Mouse (Mus musculus) right cerebral cortex, postnatal 36 days (tissue): ENCODE data around the gene M1ap.

Source experiments
- DNase-seq, 2 experiments: peaks; one replicate each; pipeline ENCODE4 v3.0.0; 2022; ENCODE audit warnings: low spot score in 2 of 2, mixed read lengths in 1 of 2

Gene M1ap

GRCm38 (mm10) chr6:82934616-82935230 is 12.0 kb upstream of the M1ap start:
- no peak for DNase-seq

GRCm38 (mm10) chr6:82939167-82939912 is 7.4 kb upstream of the M1ap start, which contains the start of gene Sema4f:
Gene Sema4f, minus strand, starts transcription at chr6:82939769.
- DNase-seq = peak; percentile 73 to 82

GRCm38 (mm10) chr6:82940765-82941164 is 5.9 kb upstream of the M1ap start:
- DNase-seq = no peak

GRCm38 (mm10) chr6:82945750-82946149 is 952 bp upstream of the M1ap start:
- no peak for DNase-seq

- DNase-seq = no peak
Measured at GRCm38 (mm10) chr6:82956553-82957251, 10.0 kb downstream of the M1ap start.

- no peak for DNase-seq
Measured at GRCm38 (mm10) chr6:82961664-82962063, 15.0 kb downstream of the M1ap start.

- no peak for DNase-seq
Measured at GRCm38 (mm10) chr6:82969249-82970084, 22.8 kb downstream of the M1ap start.

- DNase-seq = no peak
Measured at GRCm38 (mm10) chr6:82971031-82971430, 24.3 kb downstream of the M1ap start.

- no peak for DNase-seq
Measured at GRCm38 (mm10) chr6:82987411-82987971, 40.8 kb downstream of the M1ap start.

- no peak for DNase-seq
Measured at GRCm38 (mm10) chr6:82993696-82994095, 47.0 kb downstream of the M1ap start.

GRCm38 (mm10) chr6:82994372-82994771 is 47.7 kb downstream of the M1ap start:
- DNase-seq = no peak

- peak; percentile 89 to 94 for DNase-seq
Measured at GRCm38 (mm10) chr6:82996740-82997315, 50.1 kb downstream of the M1ap start.

- peak in 1 of 2 experiments; percentile 16 for DNase-seq
Measured at GRCm38 (mm10) chr6:82997511-82998102, 50.9 kb downstream of the M1ap start.

GRCm38 (mm10) chr6:82998326-82998725 is 51.6 kb downstream of the M1ap start:
- no peak for DNase-seq

- no peak for DNase-seq
Measured at GRCm38 (mm10) chr6:82999986-83000385, 53.3 kb downstream of the M1ap start.

GRCm38 (mm10) chr6:83003082-83003481 is 56.4 kb downstream of the M1ap start:
- no peak for DNase-seq

GRCm38 (mm10) chr6:83003850-83004249 is 57.1 kb downstream of the M1ap start:
- no peak for DNase-seq

GRCm38 (mm10) chr6:83004309-83004708 is 57.6 kb downstream of the M1ap start:
- no peak for DNase-seq

- no peak for DNase-seq
Measured at GRCm38 (mm10) chr6:83004872-83005271, 58.2 kb downstream of the M1ap start.

- DNase-seq = no peak
Measured at GRCm38 (mm10) chr6:83005444-83006011, 58.8 kb downstream of the M1ap start.
